Mouse (Mus musculus) liver, embryonic 15.5 days (tissue): ENCODE results near the gene Rab17. TPM values are rescaled to one million over a fixed set of nuclear protein-coding genes. Genes with fewer than 3 reads are reported as not detected.

Experiments used
- ATAC-seq: fragments of 200-750 bp; cut with Nextera tagmentation; 2 replicates; pipeline ENCODE4 v1.8.0; 2017; ENCODE audit warnings: moderate number of reproducible peaks, mild to moderate bottlenecking, moderate library complexity; ENCODE audit not compliant: insufficient read depth
- H3K27ac ChIP-seq: fragments of 300-500 bp; sonication (generic); replicated peaks from 2 replicates; pipeline ENCODE4 v1.5.1; 2015; ENCODE audit warnings: mild to moderate bottlenecking, inconsistent platforms
- H3K27me3 ChIP-seq: fragments of 300-500 bp; sonication (generic); 2 replicates; pipeline ENCODE4 v1.6.1; 2015; ENCODE audit warnings: mild to moderate bottlenecking, inconsistent platforms
- H3K36me3 ChIP-seq: fragments of 300-500 bp; sonication (generic); replicated peaks from 2 replicates; pipeline ENCODE4 v1.6.1; 2015; ENCODE audit warnings: moderate library complexity, mild to moderate bottlenecking, inconsistent platforms
- H3K4me1 ChIP-seq: fragments of 300-500 bp; sonication (generic); replicated peaks from 2 replicates; pipeline ENCODE4 v1.6.1; 2015; ENCODE audit warnings: inconsistent platforms
- H3K4me2 ChIP-seq: fragments of 300-500 bp; sonication (generic); 2 replicates; pipeline ENCODE4 v1.6.1; 2015; ENCODE audit warnings: moderate library complexity, mild to moderate bottlenecking, inconsistent platforms
- H3K4me3 ChIP-seq: fragments of 300-500 bp; sonication (generic); replicated peaks from 2 replicates; pipeline ENCODE4 v1.5.1; 2015; ENCODE audit warnings: mild to moderate bottlenecking, inconsistent platforms
- H3K9ac ChIP-seq: fragments of 300-500 bp; sonication (generic); 2 replicates; pipeline ENCODE4 v1.6.1; 2015; ENCODE audit warnings: moderate library complexity, mild to moderate bottlenecking, inconsistent platforms
- H3K9me3 ChIP-seq: fragments of 300-500 bp; sonication (generic); replicated peaks from 2 replicates; pipeline ENCODE4 v1.6.1; 2016; ENCODE audit warnings: inconsistent platforms
- WGBS: fragments of 180-500 bp; shearing (Covaris S2); methylation state at CpG from one replicate; pipeline ENCODE4 v1.1.7; 2015; ENCODE audit warnings: mixed read lengths; ENCODE audit not compliant: insufficient replicate concordance; 5-methylcytosine and 5-hydroxymethylcytosine counted together
- polyA plus RNA-seq: library from polyadenylated mRNA; unstranded; fragments of >200 nt; fragmentation: Nextera tagmentation; extraction: Ambion mirVana; gene quantifications from 2 replicates; pipeline ENCODE4 v1.2.1, GENCODE M21; 2015

Gene Rab17
- polyA plus RNA-seq, 1 experiment from 2014 or later, result 5.5 TPM

DNA sequence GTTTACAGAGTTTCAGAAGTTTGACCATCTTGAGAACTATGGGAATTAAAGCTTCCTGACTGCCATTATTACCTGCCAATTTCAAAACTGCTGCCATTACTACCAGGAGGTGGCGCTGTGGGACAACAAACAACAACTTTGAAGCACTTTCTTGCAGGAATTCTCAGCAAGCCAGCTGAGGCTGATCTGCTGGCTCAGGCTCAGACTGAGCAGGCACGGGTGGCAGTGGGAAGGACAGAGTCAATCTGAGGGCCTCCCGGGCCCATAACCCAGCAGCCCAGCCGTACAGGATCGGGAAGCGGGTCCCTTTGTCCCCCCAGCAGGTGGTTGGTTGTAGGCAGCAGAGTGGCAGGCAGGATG is 40.9 kb downstream of the Rab17 start:
- Histone ChIP-seq H3K27ac (no peak overlapping the region), H3K4me2 (no peak overlapping the region), H3K4me3 (no peak overlapping the region), H3K4me1 (no peaks in the 10 kb centered on the region), H3K9ac (no peak overlapping the region), H3K36me3 (no peaks in the 10 kb centered on the region), H3K27me3 (peaks cover 14% of the 10 kb centered on the region), H3K9me3 (no peaks in the 10 kb centered on the region)
- no peak for ATAC-seq
- WGBS, result 7% methylated on average over 6 of the region's 6 CpGs

DNA sequence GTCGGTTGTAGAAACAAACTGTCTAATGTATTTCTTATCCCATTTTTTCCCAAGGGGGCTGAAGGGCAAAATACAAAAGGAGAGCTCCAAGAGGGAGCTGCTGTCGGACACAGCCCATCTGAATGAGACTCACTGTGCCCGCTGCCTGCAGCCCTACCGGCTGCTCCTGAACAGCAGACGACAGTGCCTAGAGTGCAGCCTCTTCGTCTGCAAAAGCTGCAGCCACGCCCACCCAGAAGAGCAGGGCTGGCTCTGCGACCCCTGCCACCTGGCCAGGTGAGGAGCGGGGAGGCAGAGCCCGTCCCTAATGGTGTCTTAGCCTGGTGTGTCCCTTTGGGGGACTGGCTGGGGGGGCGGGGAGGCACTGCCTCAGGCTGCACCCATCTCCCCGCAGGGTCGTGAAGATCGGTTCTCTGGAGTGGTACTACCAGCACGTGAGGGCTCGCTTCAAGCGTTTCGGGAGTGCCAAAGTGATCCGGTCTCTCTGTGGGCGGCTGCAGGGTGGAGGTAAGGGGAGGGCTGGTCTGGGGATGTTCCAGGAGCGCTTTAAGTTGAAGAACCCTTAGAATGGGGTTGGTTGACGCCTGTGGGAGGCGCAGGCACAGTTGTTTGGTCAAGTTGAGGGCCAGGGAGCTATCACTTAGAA is 41.4 kb downstream of the Rab17 start:
- peaks cover 14% of the 10 kb centered on the region for H3K27me3 ChIP-seq
- H3K4me3 ChIP-seq, result no peak overlapping the region
- H3K27ac ChIP-seq, result no peak overlapping the region
- H3K4me2 ChIP-seq, result peak overlapping the region; percentile 37; the same call in 1 of the 2 replicates
- no peaks in the 10 kb centered on the region for H3K9me3 ChIP-seq
- no peak overlapping the region for H3K9ac ChIP-seq
- no peak for ATAC-seq
- H3K4me1 ChIP-seq, result no peaks in the 10 kb centered on the region
- WGBS, result 3% methylated on average over 23 of the region's 23 CpGs
- H3K36me3 ChIP-seq, result no peaks in the 10 kb centered on the region

- no peak overlapping the region for H3K4me2 ChIP-seq
- H3K4me1 ChIP-seq, result no peaks in the 10 kb centered on the region
- peaks cover 14% of the 10 kb centered on the region for H3K27me3 ChIP-seq
- no peak overlapping the region for H3K27ac ChIP-seq
- no peak overlapping the region for H3K9ac ChIP-seq
- H3K9me3 ChIP-seq, result no peaks in the 10 kb centered on the region
- no peak overlapping the region for H3K4me3 ChIP-seq
- ATAC-seq, result no peak
- no peaks in the 10 kb centered on the region for H3K36me3 ChIP-seq
- WGBS, result 41% methylated on average over 15 of the region's 15 CpGs
Measured at GRCm38 (mm10) chr1:90927308-90927707, 42.2 kb downstream of the Rab17 start.

DNA sequence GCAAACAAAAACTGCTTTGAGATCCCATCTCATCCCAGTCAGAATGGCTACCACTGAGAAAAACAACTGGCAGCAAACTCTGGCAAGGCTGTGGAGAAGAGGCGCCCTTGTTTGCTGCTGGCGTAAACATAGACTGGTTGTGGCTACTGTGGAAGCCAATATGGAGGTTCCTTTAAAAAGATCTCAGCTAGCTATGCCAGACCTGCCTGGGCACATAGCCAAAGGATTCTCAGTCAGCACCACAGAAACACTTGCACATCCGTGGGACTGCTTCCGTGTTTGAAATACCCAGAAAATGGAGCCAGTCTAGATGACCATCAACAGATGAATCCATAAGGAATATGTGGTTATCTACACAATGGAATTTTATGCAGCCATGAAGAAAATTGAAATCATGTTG is 43.4 kb downstream of the Rab17 start:
- Histone ChIP-seq H3K4me2 (no peak overlapping the region), H3K27ac (no peak overlapping the region), H3K27me3 (peaks cover 14% of the 10 kb centered on the region), H3K4me3 (no peak overlapping the region), H3K9ac (no peak overlapping the region), H3K36me3 (no peaks in the 10 kb centered on the region), H3K9me3 (no peaks in the 10 kb centered on the region), H3K4me1 (no peaks in the 10 kb centered on the region)
- 68% methylated on average over 4 of the region's 4 CpGs for WGBS
- no peak for ATAC-seq

- peaks cover 7% of the 10 kb centered on the region; the same call in 1 of the 2 replicates for H3K27me3 ChIP-seq
- H3K36me3 ChIP-seq, result no peaks in the 10 kb centered on the region
- H3K9ac ChIP-seq, result no peak overlapping the region
- no peak overlapping the region for H3K4me3 ChIP-seq
- H3K4me2 ChIP-seq, result no peak overlapping the region
- H3K4me1 ChIP-seq, result no peaks in the 10 kb centered on the region
- WGBS, result 75% methylated on average over 9 of the region's 9 CpGs
- no peak for ATAC-seq
- no peaks in the 10 kb centered on the region for H3K9me3 ChIP-seq
- H3K27ac ChIP-seq, result no peak overlapping the region
Measured at GRCm38 (mm10) chr1:90921687-90922086, 47.8 kb downstream of the Rab17 start.

DNA sequence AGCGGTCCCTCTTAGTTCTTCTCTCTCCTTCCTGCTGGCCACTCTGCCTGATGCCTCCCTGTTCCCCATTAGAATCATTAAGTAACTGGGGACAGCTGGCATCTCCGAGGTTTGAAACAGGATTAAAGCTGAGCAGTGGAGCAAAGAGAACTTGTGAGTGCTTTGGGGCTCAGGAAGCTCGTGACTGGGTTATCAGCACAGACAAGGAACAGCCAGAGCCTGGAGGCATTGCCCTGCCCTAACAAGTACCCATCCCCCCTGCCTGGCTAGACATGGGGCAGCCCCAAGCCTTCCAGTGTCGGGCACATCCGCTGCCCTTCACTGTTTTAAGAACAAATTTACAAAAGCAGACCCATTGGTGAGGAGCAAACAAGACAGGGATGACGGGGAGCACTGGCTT is 52.0 kb downstream of the Rab17 start:
- 33% methylated on average over 6 of the region's 6 CpGs for WGBS

GRCm38 (mm10) chr1:90914948-90915569 is 54.4 kb downstream of the Rab17 start, which contains the start of gene Mlph:
Mlph (plus strand) TSS chr1:90915085.
- Histone ChIP-seq H3K9me3 (no peaks in the 10 kb centered on the region), H3K4me3 (no peak within 1 kb of the TSS), H3K9ac (no peak within 1 kb of the TSS), H3K4me2 (peak within 1 kb of the TSS; percentile 33), H3K4me1 (0 out of 2 replicates have a peak, but pooled peaks cover 2% of the 10 kb centered on the region), H3K27me3 (peaks cover 26% of the 10 kb centered on the region; the same call in 1 of the 2 replicates), H3K27ac (no peak within 1 kb of the TSS), H3K36me3 (no peaks in the 10 kb centered on the region)
- ATAC-seq, result no peak
- WGBS, result 10% methylated on average over 18 of the region's 18 CpGs

More for the DNA sequence above, 52.0 kb downstream of the Rab17 start:
- ATAC-seq, result no peak
- 0 out of 2 replicates have a peak, but pooled peaks cover 2% of the 10 kb centered on the region for H3K4me1 ChIP-seq
- no peak overlapping the region for H3K4me3 ChIP-seq
- no peak overlapping the region for H3K27ac ChIP-seq
- H3K27me3 ChIP-seq, result peaks cover 26% of the 10 kb centered on the region; the same call in 1 of the 2 replicates
- no peaks in the 10 kb centered on the region for H3K36me3 ChIP-seq
- no peak overlapping the region for H3K4me2 ChIP-seq
- H3K9ac ChIP-seq, result no peak overlapping the region
- H3K9me3 ChIP-seq, result no peaks in the 10 kb centered on the region

DNA sequence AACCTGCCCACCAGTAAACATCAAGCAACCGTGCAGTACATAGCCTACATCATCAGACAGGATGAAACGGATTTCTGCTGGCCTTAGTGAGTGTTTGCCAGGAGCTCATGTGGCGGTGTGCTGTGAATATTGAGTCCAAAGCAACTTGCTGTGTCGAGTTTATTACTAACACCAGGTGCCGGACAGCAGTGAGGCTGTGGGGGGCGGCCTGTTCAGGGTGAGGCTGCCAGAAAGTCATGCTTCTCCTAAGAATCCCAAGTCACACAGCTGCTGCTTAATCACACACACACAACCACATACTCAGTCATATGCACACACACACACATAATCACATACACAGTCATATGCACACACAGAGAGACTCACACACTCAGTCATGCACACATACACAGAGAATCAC is 56.2 kb downstream of the Rab17 start:
- H3K27ac ChIP-seq, result no peak overlapping the region
- H3K9ac ChIP-seq, result no peak overlapping the region
- no peak for ATAC-seq
- H3K4me2 ChIP-seq, result no peak overlapping the region
- H3K27me3 ChIP-seq, result peaks cover 26% of the 10 kb centered on the region; the same call in 1 of the 2 replicates
- WGBS, result 57% methylated on average over 6 of the region's 6 CpGs
- H3K4me3 ChIP-seq, result no peak overlapping the region
- no peaks in the 10 kb centered on the region for H3K9me3 ChIP-seq
- no peaks in the 10 kb centered on the region for H3K36me3 ChIP-seq
- H3K4me1 ChIP-seq, result 0 out of 2 replicates have a peak, but pooled peaks cover 2% of the 10 kb centered on the region

DNA sequence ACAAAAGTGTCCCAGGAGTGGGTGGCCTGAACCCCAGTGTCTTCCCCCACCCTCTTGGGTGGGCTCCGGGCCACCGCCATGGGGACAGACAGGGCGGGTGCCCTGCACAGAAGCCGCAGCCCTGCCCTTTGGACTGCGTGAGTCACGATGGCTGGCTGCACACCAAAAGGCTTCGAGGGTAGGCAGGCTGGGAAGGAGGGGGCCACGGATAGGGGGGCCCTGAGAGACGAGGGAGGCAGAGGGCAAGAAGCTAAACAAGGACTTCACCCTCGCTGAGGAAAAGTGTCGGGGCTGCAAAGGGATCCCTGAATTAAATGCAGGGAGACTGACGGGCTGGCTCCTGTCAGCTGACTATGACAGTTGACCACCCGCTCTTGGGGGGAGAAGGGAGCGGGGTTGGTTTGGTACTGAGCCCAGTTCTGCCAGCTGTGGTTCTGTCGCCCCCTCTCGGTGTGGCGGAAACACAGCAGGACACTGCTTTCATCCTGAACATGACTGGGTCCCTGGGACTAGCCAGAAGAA is 59.8 kb downstream of the Rab17 start:
- Histone ChIP-seq H3K36me3 (no peaks in the 10 kb centered on the region), H3K4me2 (no peak overlapping the region), H3K9me3 (no peaks in the 10 kb centered on the region), H3K9ac (no peak overlapping the region), H3K27ac (no peak overlapping the region), H3K4me1 (no peaks in the 10 kb centered on the region), H3K27me3 (peaks cover 1% of the 10 kb centered on the region; the same call in 1 of the 2 replicates), H3K4me3 (no peak overlapping the region)
- 41% methylated on average over 17 of the region's 17 CpGs for WGBS
- ATAC-seq, result no peak

- Histone ChIP-seq H3K36me3 (no peaks in the 10 kb centered on the region), H3K27me3 (no peaks in the 10 kb centered on the region), H3K9ac (no peak overlapping the region), H3K4me2 (no peak overlapping the region), H3K4me3 (no peak overlapping the region), H3K4me1 (no peaks in the 10 kb centered on the region), H3K27ac (no peak overlapping the region), H3K9me3 (no peaks in the 10 kb centered on the region)
- ATAC-seq, result no peak
Measured at GRCm38 (mm10) chr1:90909161-90909560, 60.3 kb downstream of the Rab17 start.
